Mouse (Mus musculus): Measurements from ENCODE around the gene Phyhd1.

DNA sequence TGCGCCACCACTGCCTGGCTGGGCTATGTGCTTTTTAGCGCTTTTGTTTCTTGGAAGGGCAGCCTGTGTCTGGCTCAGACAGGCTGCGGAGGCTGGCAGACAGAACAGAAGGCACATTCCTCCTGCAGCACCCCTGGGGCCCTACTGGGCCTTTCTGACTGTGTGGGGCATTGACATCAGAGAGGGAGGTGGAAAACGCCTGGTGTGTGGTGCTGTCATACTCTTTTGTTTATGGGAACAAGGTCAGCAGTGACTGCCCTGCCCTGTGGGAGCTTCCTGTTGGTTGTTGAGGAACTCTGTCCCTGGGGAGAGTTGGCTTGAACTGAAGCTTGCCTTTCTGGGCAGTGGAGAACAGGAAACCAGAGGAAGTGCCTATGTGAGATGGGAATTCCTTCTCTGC lies 23.5 kb upstream of the Phyhd1 start:
- TF ChIP-seq POLR2A (IDR thresholded peaks at IDR 0.05; ENCODE audit: control insufficient read depth, low read depth, low read length) (no peak), CTCF (IDR thresholded peaks at IDR 0.05; ENCODE audit: control insufficient read depth, insufficient read depth, insufficient replicate concordance, low read depth, low read length) (no peak)
